Mouse (Mus musculus) thymus, adult 18-20 months (tissue): ENCODE data around the gene Ago3.
A peak's percentile ranks its signal among the peaks of the same experiment; 100 is the strongest.

Experiments
- DNase-seq, 2 experiments: peaks; one replicate each; pipeline ENCODE4 v3.0.0; 2022; ENCODE audit warnings: mixed read lengths in 2 of 2

The Ago3 gene

GRCm38 (mm10) chr4:126415707-126416106 lies 13.6 kb downstream of the Ago3 start:
- no peak for DNase-seq

- no peak for DNase-seq
Measured at GRCm38 (mm10) chr4:126412526-126412925, 16.8 kb downstream of the Ago3 start.

GRCm38 (mm10) chr4:126371497-126371896 lies 57.9 kb downstream of the Ago3 start:
- no peak for DNase-seq

- DNase-seq: no peak
Measured at GRCm38 (mm10) chr4:126360069-126360468, 69.3 kb downstream of the Ago3 start.

- DNase-seq: no peak
Measured at GRCm38 (mm10) chr4:126343451-126343850, 85.9 kb downstream of the Ago3 start.

GRCm38 (mm10) chr4:126339461-126339860 lies 89.9 kb downstream of the Ago3 start:
- DNase-seq: no peak

- DNase-seq: no peak
Measured at GRCm38 (mm10) chr4:126332358-126332757, 97.0 kb downstream of the Ago3 start.

GRCm38 (mm10) chr4:126331751-126332150 lies 97.6 kb downstream of the Ago3 start:
- no peak for DNase-seq

GRCm38 (mm10) chr4:126330295-126330694 lies 99.1 kb downstream of the Ago3 start:
- no peak for DNase-seq

GRCm38 (mm10) chr4:126326036-126326435 lies 103.3 kb downstream of the Ago3 start:
- no peak for DNase-seq

GRCm38 (mm10) chr4:126325281-126325861 lies 104.0 kb downstream of the Ago3 start, which contains the start of gene Tekt2:
TSS of gene Tekt2 (minus strand) at chr4:126325688.
- no peak for DNase-seq

- no peak for DNase-seq
Measured at GRCm38 (mm10) chr4:126324861-126325260, 104.5 kb downstream of the Ago3 start.

- DNase-seq: no peak
Measured at GRCm38 (mm10) chr4:126322646-126323045, 106.7 kb downstream of the Ago3 start.

GRCm38 (mm10) chr4:126321854-126322511 lies 107.4 kb downstream of the Ago3 start:
- no peak for DNase-seq

- peak; percentile 91 for DNase-seq
Measured at GRCm38 (mm10) chr4:126321111-126321853, 108.1 kb downstream of the Ago3 start, which contains the start of gene Adprhl2. TSS of gene Adprhl2 (minus strand) at chr4:126321703.

GRCm38 (mm10) chr4:126319806-126320205 lies 109.5 kb downstream of the Ago3 start:
- no peak for DNase-seq

- no peak for DNase-seq
Measured at GRCm38 (mm10) chr4:126316443-126317040, 112.8 kb downstream of the Ago3 start.

- DNase-seq: no peak
Measured at GRCm38 (mm10) chr4:126315931-126316330, 113.4 kb downstream of the Ago3 start.

- no peak for DNase-seq
Measured at GRCm38 (mm10) chr4:126314393-126314792, 115.0 kb downstream of the Ago3 start.

- DNase-seq: no peak
Measured at GRCm38 (mm10) chr4:126313202-126313601, 116.2 kb downstream of the Ago3 start.

- no peak for DNase-seq
Measured at GRCm38 (mm10) chr4:126311566-126312200, 117.7 kb downstream of the Ago3 start.

- DNase-seq: no peak
Measured at GRCm38 (mm10) chr4:126310344-126310743, 119.0 kb downstream of the Ago3 start.

- peak; percentile 53 to 56 for DNase-seq
Measured at GRCm38 (mm10) chr4:126309922-126310309, 119.4 kb downstream of the Ago3 start.
